Mouse (Mus musculus): ENCODE measurements around the gene Tmem184a. TPM values are rescaled to one million over a fixed set of nuclear protein-coding genes. Genes with fewer than 3 reads are reported as not detected.

Tmem184a gene
- total RNA-seq (2021): under 1 TPM in 1 of 2 experiments, not detected in 1; 0.89 TPM

DNA sequence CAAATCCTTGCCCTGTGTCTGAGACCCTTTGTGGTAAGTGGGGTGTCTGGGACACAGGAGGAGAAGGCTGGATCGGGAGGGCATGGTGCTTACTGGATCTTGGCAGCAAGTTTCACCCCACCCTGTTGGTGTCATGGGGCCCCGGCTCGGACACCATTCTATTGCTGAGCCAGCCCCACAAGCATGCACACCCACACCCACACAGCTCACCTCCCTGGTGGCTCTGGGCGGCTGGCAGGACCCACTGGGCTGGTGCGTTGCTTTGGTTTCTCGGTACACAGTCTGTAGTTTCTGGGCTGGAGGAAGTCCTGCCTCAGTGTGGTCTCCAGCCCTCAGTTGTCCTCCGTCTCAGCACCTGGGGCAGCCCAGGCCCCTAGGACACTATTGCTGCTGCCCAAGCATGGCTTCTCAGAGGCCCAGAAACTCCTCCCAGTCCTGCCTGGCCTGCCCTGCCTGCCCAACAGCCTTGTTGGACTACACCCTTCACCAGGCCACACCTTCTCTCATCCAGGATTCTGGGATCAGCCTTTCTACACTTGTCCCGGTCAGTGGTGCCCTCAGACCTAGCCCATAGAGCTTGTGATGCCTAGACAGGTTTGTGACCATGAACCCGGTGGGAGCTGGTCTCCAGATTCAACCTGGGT, at the start of gene Tmem184a:
Tmem184a (minus strand) TSS at position 380 of the 644 bp plus-strand sequence.
- no peak for DNase-seq (ENCODE audit: low spot score in 2 of 2)
- intact Hi-C loops (cut with DNase I): no loop called here

GRCm38 (mm10) chr5:139862759-139863158, 43.0 kb upstream of the Tmem184a start:
- intact Hi-C loops (cut with DNase I): no loop called here
- DNase-seq (ENCODE audit: low spot score in 2 of 2): peak in 1 of 2 experiments; percentile 9

DNA sequence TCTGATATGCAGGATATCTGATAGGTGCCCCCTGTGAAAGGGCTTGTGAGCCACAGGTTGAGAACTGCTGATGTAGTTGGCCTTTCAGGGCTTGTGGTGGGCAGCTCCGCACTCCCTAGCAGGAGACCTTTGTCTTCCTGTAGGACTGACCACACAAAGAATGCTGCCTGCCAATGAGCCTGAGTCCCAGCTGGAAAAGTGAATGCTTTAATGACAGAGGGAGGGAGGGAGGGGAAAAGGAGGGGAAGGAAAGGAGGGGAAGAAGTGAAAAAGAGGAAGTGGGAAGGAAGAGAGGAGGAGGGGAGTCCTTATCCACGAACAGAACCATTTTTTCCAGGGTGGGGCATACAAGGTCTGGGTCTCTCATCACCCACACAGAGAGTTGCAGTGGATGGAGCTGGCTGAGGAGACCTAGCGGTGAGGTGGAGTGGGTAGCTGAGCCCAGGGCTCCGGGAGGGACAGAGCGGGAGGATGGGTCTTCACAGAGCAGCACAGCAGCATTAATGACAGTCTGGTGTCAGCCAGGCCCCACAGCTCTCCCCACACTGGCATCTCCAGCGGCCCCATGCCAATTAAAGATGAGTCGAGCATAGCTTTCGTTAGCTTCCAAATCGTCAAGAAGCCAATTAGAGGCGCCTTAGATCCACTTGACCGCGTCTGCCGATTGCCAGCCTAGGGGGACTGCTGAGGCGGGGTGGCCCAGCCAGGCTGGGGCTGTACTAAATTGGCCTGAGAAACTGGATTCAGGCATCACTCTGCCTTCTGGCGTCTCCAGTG, 40.8 kb upstream of the Tmem184a start:
- intact Hi-C loops (cut with DNase I): no loop called here

GRCm38 (mm10) chr5:139849626-139850320, 30.1 kb upstream of the Tmem184a start:
- intact Hi-C loops (cut with DNase I): loop anchor here (10.0 kb wide), 1 partner anchor 345 kb away; no protein-coding TSS in a partner anchor

More for the DNA sequence above, 40.8 kb upstream of the Tmem184a start:
- DNase-seq (ENCODE audit: low spot score in 2 of 2): no peak

DNA sequence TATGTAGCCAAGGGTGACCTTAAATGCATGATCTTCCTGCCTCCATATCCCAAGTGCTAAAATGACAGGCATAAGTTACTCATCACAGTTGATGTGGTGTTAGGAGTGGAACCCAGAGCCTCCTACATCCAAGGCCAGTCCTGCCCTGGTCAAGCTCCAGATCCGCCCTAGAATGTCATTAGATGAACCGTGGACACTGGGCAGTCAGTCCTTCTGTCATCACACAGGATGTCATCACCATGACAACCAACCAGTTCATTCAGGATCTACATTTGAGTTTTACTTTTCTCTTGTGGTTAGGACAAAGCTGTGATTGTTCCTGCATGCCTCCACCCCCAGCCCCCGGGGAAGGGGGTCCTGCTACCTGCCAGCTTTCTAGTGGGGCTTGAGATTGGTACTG, 19.4 kb upstream of the Tmem184a start:
- no peak for DNase-seq (ENCODE audit: low spot score in 2 of 2)
- intact Hi-C loops (cut with DNase I): loop anchor here (5.0 to 10.0 kb wide), 4 partner anchors 306 to 573 kb away; partner anchors contain the start of gene Mrm2

More at GRCm38 (mm10) chr5:139849626-139850320, 30.1 kb upstream of the Tmem184a start:
- no peak for DNase-seq (ENCODE audit: low spot score in 2 of 2)

GRCm38 (mm10) chr5:139838476-139838892, 18.8 kb upstream of the Tmem184a start:
- DNase-seq (ENCODE audit: low spot score in 2 of 2): no peak
- intact Hi-C loops (cut with DNase I): loop anchor here (5.0 to 10.0 kb wide), 4 partner anchors 306 to 574 kb away; partner anchors contain the start of gene Mrm2

GRCm38 (mm10) chr5:139835706-139836105, 16.0 kb upstream of the Tmem184a start:
- intact Hi-C loops (cut with DNase I): loop anchor here (5.0 to 10.0 kb wide), 4 partner anchors 309 to 577 kb away; partner anchors contain the start of gene Mrm2
- DNase-seq (ENCODE audit: low spot score in 2 of 2): no peak

DNA sequence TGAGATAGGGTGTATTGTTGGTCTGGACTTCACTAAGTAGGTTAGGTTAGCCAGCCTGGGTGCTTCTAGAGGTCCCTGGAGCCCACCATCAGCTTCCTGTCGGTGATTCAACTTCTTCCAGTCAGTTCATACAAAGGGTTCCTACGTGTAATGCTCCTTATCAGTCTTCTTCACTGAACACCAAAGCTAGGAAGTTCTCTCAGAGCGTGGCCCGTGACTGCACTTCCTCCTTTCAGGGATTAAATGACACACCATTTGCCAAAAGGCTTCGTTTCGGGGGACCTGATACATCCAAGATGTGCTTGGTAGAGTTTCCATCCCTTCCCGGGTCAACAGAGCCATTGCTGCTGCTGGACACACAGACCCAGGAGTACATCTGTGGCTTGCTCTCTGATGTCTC, 12.4 kb upstream of the Tmem184a start:
- no peak for DNase-seq (ENCODE audit: low spot score in 2 of 2)
- intact Hi-C loops (cut with DNase I): loop anchor here (10.0 kb wide), 1 partner anchor 313 kb away; no protein-coding TSS in a partner anchor

- intact Hi-C loops (cut with DNase I): loop anchor here (10.0 kb wide), 1 partner anchor 314 kb away; no protein-coding TSS in a partner anchor
- no peak for DNase-seq (ENCODE audit: low spot score in 2 of 2)
Measured at GRCm38 (mm10) chr5:139830734-139831133, 11.0 kb upstream of the Tmem184a start.

- DNase-seq (ENCODE audit: low spot score in 2 of 2): peak; percentile 31 to 42
Measured at GRCm38 (mm10) chr5:139829384-139829783, 9.7 kb upstream of the Tmem184a start.

GRCm38 (mm10) chr5:139827593-139827992, 7.9 kb upstream of the Tmem184a start:
- DNase-seq (ENCODE audit: low spot score in 2 of 2): no peak
- intact Hi-C loops (cut with DNase I): loop anchor here (5.0 kb wide), 1 partner anchor 50 kb away; the partner anchor contains the start of gene Ints1

More at GRCm38 (mm10) chr5:139829384-139829783, 9.7 kb upstream of the Tmem184a start:
- intact Hi-C loops (cut with DNase I): loop anchor here (5.0 kb wide), 1 partner anchor 52 kb away; the partner anchor contains the start of gene Ints1

DNA sequence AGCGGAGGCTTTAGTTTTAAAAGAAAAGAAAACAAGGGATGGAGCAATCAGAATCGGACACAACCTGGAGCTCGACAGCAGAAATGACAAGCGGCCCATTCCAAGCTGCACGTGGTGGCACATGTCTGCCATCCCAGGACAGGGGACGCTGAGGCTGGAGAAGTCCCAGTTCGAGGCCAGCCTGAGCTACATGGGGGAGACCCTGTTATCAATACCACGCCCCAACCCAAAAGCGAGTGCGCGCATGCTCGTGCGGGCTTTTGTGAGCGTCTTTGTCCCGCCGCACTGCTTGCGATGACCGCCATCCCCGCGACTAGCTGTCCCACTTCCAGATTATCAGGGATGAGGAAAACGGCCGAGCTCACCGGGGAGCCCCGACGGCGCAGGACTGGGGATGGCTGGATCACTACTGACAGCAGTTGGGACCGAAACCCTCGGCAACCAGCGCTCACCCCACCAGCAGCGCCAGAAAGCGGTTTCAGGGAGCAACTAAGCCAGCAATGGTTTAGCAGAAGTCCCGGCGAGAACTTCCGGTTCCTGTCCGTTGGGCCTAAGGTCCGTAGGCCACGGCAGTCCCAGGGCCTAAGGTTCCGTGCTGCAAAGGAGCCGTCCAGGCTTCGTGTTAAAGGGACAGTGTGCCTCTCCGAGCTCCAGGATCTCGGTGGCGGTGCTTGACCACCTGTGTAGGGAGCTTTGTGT, 6.8 kb upstream of the Tmem184a start, which contains the start of the genes Gm26938 and Psmg3:
Gm26938 (minus strand) TSS at position 51 of the 699 bp plus-strand sequence.
Psmg3 (minus strand) TSS at position 529 of the 699 bp plus-strand sequence.
- intact Hi-C loops (cut with DNase I): loop anchor here (5.0 kb wide), 1 partner anchor 49 kb away; the partner anchor contains the start of gene Ints1
- DNase-seq (ENCODE audit: low spot score in 2 of 2): peak; percentile 91 to 92

- DNase-seq (ENCODE audit: low spot score in 2 of 2): no peak
- intact Hi-C loops (cut with DNase I): loop anchor here (5.0 kb wide), 1 partner anchor 49 kb away; the partner anchor contains the start of gene Ints1
Measured at GRCm38 (mm10) chr5:139825947-139826346, 6.2 kb upstream of the Tmem184a start.

- no peak for DNase-seq (ENCODE audit: low spot score in 2 of 2)
- intact Hi-C loops (cut with DNase I): no loop called here
Measured at GRCm38 (mm10) chr5:139824531-139824930, 4.8 kb upstream of the Tmem184a start.

DNA sequence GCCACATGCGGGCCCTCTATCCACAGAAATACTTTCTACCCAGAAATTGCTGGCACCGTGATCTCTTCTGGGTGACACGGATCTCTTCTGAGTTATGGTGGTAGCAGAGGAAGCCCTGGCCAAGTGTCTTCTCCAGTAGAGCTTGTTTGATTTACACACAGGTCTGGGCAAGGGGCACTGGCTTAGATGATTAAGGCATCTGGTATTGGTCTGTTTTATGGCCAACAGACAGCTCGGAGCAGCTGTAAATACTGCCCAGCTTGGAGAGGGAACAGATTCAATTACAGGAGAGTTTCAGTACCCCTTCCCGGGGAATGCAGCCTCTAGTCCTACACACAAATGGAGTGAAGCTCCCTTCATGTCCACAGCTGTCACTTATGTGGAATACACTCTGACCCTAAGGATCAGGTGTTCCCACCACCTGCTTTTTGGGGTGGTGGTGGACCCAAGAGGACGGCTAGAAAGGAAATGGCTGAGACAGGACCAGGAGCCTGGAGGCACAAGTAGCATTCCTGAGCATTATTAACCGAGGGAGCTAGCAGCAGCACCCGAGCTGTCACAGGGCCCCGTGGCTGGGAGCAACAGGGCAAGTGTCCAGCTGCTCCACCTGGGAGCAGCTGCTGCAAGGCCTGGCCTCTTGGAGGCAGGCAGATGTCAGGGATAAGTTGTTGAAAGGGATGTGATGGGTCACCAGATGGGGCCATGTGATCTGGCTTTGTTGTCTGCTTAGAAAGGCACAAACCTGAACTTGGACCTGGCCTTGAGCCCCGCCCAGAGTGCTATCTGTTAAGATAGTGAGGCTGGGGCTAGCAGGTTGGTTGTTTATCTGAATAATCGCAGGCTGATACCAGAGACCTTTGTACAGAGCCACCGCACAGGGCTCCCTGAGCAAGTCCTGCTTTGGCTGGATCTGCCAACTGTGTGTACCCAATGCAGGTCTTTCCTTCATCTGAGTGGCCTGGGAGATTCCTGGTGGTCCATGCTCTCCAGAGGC, 2.0 kb upstream of the Tmem184a start:
- intact Hi-C loops (cut with DNase I): no loop called here
- DNase-seq (ENCODE audit: low spot score in 2 of 2): no peak

DNA sequence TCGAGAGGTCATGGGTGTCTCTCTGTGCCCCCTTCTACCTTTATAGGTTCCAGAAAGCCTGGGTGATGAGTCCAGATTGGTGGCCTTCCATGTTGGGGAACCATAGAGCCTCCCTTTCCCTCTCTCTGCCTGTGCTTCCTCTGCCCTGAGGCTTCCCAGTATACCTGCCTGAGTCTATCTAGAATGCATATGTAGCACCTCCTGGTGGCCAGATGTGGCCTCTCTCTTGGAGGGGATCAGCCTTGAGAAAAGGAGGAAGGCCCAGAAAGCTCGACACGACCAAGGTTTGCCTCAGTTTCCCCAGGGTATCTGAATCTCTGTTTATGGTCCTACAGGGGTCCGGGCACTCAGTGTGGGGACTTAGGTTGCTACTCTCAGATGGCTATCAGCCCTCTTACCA, 916 bp downstream of the Tmem184a start:
- DNase-seq (ENCODE audit: low spot score in 2 of 2): no peak
- intact Hi-C loops (cut with DNase I): no loop called here

- no peak for DNase-seq (ENCODE audit: low spot score in 2 of 2)
- intact Hi-C loops (cut with DNase I): no loop called here
Measured at GRCm38 (mm10) chr5:139818056-139818455, 1.7 kb downstream of the Tmem184a start.
